Mouse (Mus musculus): ENCODE measurements around the gene 1500011B03Rik. TPM values are rescaled to one million over a fixed set of nuclear protein-coding genes. Genes with fewer than 3 reads are reported as not detected.

Gene 1500011B03Rik
- polyA plus RNA-seq, 1 experiment from 2014 or later = 94.3 TPM

DNA sequence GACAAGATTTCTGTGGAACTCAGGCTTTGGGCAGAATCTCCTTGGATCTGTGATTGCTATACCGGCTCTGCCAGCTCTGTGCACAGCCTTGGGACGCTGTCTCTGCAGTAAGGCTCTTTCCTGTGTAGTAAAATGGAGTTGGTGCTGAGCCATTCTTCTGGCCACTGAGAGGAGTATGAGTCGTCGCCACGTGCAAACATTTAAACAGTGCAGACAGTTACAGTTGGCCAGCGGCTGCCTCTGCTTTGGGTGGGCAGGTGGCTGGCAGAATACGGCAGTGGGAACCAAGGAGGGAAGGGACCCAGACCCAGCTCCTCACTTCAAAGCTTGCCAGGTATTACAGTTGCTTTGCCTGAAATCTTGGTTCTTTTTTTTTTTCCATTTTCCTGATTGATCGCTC is 26.0 kb downstream of the 1500011B03Rik start:
- H3K4me2 ChIP-seq (ENCODE audit: low read length) = peak overlapping the region; percentile 61; the same call in 1 of the 2 replicates
- H3K4me3 ChIP-seq (ENCODE audit: low read depth, low read length) = no peak overlapping the region
- peaks cover 17% of the 10 kb centered on the region; the same call in 1 of the 2 replicates for H3K4me1 ChIP-seq (replicated peaks; ENCODE audit: control insufficient read depth, insufficient read depth, low read length)
- H3K27ac ChIP-seq (ENCODE audit: low read depth) = no peak overlapping the region
- 80% methylated on average over 8 of the region's 8 CpGs for WGBS
- no peak for ATAC-seq (replicated peaks; ENCODE audit: low FRiP score, low TSS enrichment, low read depth)
- H3K27me3 ChIP-seq (replicated peaks; ENCODE audit: control insufficient read depth, insufficient read depth, low read length) = no peaks in the 10 kb centered on the region
- H3K9ac ChIP-seq (ENCODE audit: low read length) = no peak overlapping the region
- H3K9me3 ChIP-seq (ENCODE audit: control insufficient read depth, low read length) = no peaks in the 10 kb centered on the region
- no peak for DNase-seq (ENCODE audit: low spot score)
- H3K36me3 ChIP-seq (ENCODE audit: control insufficient read depth, insufficient read depth, low read length) = peaks cover 50% of the 10 kb centered on the region

DNA sequence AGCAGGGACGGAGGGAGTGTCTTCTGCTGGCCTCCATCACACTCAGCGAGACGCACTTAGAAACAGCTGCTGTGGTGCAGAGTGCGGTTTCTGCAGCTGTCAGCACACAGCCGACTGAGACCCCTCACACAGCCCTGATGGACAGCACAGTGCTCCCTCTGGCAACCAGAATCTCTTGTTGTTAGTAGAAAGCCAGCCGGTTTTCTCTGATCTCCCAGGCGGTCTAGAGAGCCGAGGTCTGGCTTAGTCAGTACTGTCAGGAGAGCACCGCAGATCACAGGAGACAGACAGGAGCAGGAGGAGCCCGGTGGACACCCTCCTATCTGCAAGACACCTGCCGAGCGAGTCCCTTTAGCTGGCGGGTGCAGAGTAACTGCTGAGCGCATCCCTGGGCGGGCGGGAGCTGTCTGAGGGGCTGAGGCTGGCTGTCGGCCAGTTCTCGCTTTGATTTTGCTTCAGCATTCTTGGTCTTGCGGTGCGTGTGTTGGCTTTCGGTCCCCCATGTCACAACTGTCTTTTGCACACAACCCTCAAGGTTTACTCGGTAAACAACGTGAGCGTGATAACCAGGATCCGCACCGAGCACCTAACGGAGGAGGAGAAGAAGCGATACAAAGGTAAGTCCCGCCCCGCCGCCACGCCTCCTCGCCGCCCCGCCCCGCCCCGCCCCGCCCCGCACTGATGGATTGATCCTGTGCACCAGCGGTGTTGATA is 26.8 kb downstream of the 1500011B03Rik start:
- H3K9ac ChIP-seq (ENCODE audit: low read length) = no peak overlapping the region
- no peaks in the 10 kb centered on the region for H3K9me3 ChIP-seq (ENCODE audit: control insufficient read depth, low read length)
- 0 out of 2 replicates have a peak, but pooled peaks have one; percentile 48 for ATAC-seq (replicated peaks; ENCODE audit: low FRiP score, low TSS enrichment, low read depth)
- no peak overlapping the region for H3K27ac ChIP-seq (ENCODE audit: low read depth)
- peak overlapping the region; percentile 21 for H3K4me3 ChIP-seq (ENCODE audit: low read depth, low read length)
- H3K4me2 ChIP-seq (ENCODE audit: low read length) = peak overlapping the region; percentile 61
- peaks cover 50% of the 10 kb centered on the region for H3K36me3 ChIP-seq (ENCODE audit: control insufficient read depth, insufficient read depth, low read length)
- H3K4me1 ChIP-seq (replicated peaks; ENCODE audit: control insufficient read depth, insufficient read depth, low read length) = peaks cover 17% of the 10 kb centered on the region; the same call in 1 of the 2 replicates
- DNase-seq (ENCODE audit: low spot score) = peak; percentile 72
- 5% methylated on average over 40 of the region's 40 CpGs for WGBS
- no peaks in the 10 kb centered on the region for H3K27me3 ChIP-seq (replicated peaks; ENCODE audit: control insufficient read depth, insufficient read depth, low read length)

DNA sequence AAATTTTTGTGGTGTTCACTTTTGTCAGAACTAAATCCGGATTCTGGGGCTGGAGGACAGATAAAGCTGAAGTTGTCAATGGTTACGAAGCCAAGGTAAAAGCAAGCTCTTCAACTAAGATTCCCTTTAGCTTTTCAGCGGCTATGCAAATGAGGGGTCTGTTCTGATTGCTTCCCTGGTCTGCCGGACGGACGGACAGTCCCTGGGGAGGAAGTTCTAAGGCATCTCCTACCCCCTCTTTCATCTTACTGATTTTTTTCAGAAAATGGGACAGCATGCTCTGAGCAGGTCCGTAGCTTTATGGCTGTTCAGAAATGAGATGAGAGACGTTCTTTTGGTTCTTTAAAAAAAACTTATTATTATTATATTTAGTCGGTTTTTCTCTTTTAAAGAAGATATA is 27.6 kb downstream of the 1500011B03Rik start:
- DNase-seq (ENCODE audit: low spot score) (no peak), ATAC-seq (replicated peaks; ENCODE audit: low FRiP score, low TSS enrichment, low read depth) (no peak)
- H3K36me3 ChIP-seq (ENCODE audit: control insufficient read depth, insufficient read depth, low read length) = peaks cover 52% of the 10 kb centered on the region
- no peaks in the 10 kb centered on the region for H3K9me3 ChIP-seq (ENCODE audit: control insufficient read depth, low read length)
- H3K9ac ChIP-seq (ENCODE audit: low read length) = no peak overlapping the region
- H3K4me1 ChIP-seq (replicated peaks; ENCODE audit: control insufficient read depth, insufficient read depth, low read length) = peaks cover 15% of the 10 kb centered on the region; the same call in 1 of the 2 replicates
- H3K27me3 ChIP-seq (replicated peaks; ENCODE audit: control insufficient read depth, insufficient read depth, low read length) = no peaks in the 10 kb centered on the region
- no peak overlapping the region for H3K27ac ChIP-seq (ENCODE audit: low read depth)
- WGBS = 74% methylated on average over 9 of the region's 9 CpGs
- no peak overlapping the region for H3K4me2 ChIP-seq (ENCODE audit: low read length)
- no peak overlapping the region for H3K4me3 ChIP-seq (ENCODE audit: low read depth, low read length)

DNA sequence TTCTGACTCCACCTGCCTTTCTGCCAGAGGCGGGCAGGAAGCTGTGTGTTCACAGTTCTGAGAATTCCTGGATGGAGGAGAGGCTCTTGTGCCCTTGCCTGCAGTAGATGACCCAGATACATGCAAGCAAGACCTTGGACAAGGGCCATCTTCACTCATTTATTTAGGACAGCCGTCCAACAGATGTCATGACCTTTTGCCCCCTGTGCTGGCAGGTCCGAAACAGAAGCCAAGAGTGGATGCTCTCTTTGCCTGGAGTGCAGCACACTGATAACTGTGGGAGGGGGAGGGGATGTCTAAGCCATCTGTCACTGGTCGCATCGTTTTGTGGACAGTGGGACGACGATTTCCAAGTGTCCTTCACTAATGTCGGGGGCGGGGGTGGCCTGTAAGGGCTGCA is 28.0 kb downstream of the 1500011B03Rik start:
- H3K4me2 ChIP-seq (ENCODE audit: low read length) = no peak overlapping the region
- peaks cover 48% of the 10 kb centered on the region for H3K36me3 ChIP-seq (ENCODE audit: control insufficient read depth, insufficient read depth, low read length)
- no peak overlapping the region for H3K27ac ChIP-seq (ENCODE audit: low read depth)
- no peak overlapping the region for H3K9ac ChIP-seq (ENCODE audit: low read length)
- ATAC-seq (replicated peaks; ENCODE audit: low FRiP score, low TSS enrichment, low read depth) (no peak), DNase-seq (ENCODE audit: low spot score) (no peak)
- peaks cover 15% of the 10 kb centered on the region; the same call in 1 of the 2 replicates for H3K4me1 ChIP-seq (replicated peaks; ENCODE audit: control insufficient read depth, insufficient read depth, low read length)
- no peaks in the 10 kb centered on the region for H3K9me3 ChIP-seq (ENCODE audit: control insufficient read depth, low read length)
- H3K27me3 ChIP-seq (replicated peaks; ENCODE audit: control insufficient read depth, insufficient read depth, low read length) = no peaks in the 10 kb centered on the region
- no peak overlapping the region for H3K4me3 ChIP-seq (ENCODE audit: low read depth, low read length)
- WGBS = 51% methylated on average over 9 of the region's 9 CpGs

DNA sequence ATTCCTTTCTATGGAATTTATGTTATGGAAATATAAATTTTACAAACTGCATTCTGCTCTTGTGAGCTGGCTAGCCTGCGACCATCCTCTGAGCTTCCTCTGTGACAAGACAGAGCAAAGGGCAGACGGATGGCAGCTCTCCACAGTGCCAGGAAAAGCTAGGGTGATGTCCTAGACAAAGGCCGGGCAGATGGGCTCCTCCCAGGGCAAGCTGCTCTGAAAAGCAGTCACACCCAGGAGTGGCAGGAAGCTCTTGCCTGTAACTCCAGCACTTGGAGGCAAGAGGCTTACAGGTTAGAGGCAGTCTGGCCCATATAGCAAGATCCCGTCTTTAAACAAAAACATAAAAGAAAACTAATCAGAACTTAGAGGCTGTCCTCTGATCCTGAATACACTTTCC is 28.7 kb downstream of the 1500011B03Rik start:
- 68% methylated on average over 4 of the region's 4 CpGs for WGBS
- H3K27ac ChIP-seq (ENCODE audit: low read depth) = no peak overlapping the region
- H3K27me3 ChIP-seq (replicated peaks; ENCODE audit: control insufficient read depth, insufficient read depth, low read length) = no peaks in the 10 kb centered on the region
- peaks cover 42% of the 10 kb centered on the region for H3K36me3 ChIP-seq (ENCODE audit: control insufficient read depth, insufficient read depth, low read length)
- H3K9me3 ChIP-seq (ENCODE audit: control insufficient read depth, low read length) = no peaks in the 10 kb centered on the region
- no peak for ATAC-seq (replicated peaks; ENCODE audit: low FRiP score, low TSS enrichment, low read depth)
- peaks cover 15% of the 10 kb centered on the region; the same call in 1 of the 2 replicates for H3K4me1 ChIP-seq (replicated peaks; ENCODE audit: control insufficient read depth, insufficient read depth, low read length)
- H3K9ac ChIP-seq (ENCODE audit: low read length) = no peak overlapping the region
- H3K4me3 ChIP-seq (ENCODE audit: low read depth, low read length) = no peak overlapping the region
- H3K4me2 ChIP-seq (ENCODE audit: low read length) = no peak overlapping the region
- no peak for DNase-seq (ENCODE audit: low spot score)

GRCm38 (mm10) chr5:114793317-114793716 is 30.0 kb downstream of the 1500011B03Rik start:
- H3K9me3 ChIP-seq (ENCODE audit: control insufficient read depth, low read length) = no peaks in the 10 kb centered on the region
- peaks cover 15% of the 10 kb centered on the region; the same call in 1 of the 2 replicates for H3K4me1 ChIP-seq (replicated peaks; ENCODE audit: control insufficient read depth, insufficient read depth, low read length)
- no peak overlapping the region for H3K27ac ChIP-seq (ENCODE audit: low read depth)
- no peak overlapping the region for H3K4me2 ChIP-seq (ENCODE audit: low read length)
- H3K27me3 ChIP-seq (replicated peaks; ENCODE audit: control insufficient read depth, insufficient read depth, low read length) = no peaks in the 10 kb centered on the region
- WGBS = 74% methylated on average over 7 of the region's 7 CpGs
- H3K4me3 ChIP-seq (ENCODE audit: low read depth, low read length) = no peak overlapping the region
- DNase-seq (ENCODE audit: low spot score) = no peak
- H3K9ac ChIP-seq (ENCODE audit: low read length) = no peak overlapping the region
- ATAC-seq (replicated peaks; ENCODE audit: low FRiP score, low TSS enrichment, low read depth) = no peak
- peaks cover 32% of the 10 kb centered on the region for H3K36me3 ChIP-seq (ENCODE audit: control insufficient read depth, insufficient read depth, low read length)

DNA sequence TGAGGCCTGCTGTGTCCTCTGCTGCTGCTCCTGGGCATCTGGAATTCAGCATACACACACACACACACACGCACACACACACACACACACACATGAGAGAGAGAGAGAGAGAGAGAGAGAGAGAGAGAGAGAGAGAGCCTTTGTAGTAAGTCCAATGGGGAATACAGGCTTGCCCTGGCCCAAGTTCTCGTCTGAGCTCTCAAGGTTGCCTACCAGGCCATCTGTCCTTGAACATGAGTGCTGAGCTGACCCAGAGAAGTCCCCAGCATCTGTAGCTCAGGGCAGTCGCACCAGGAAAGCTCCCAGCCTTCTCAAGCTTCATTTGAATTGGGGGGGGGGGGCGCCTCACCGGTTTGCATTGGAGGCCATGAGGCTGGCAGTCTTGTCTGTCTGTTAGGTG is 38.1 kb downstream of the 1500011B03Rik start:
- no peak overlapping the region for H3K9ac ChIP-seq (ENCODE audit: low read length)
- WGBS = 66% methylated on average over 5 of the region's 5 CpGs
- H3K4me3 ChIP-seq (ENCODE audit: low read depth, low read length) = no peak overlapping the region
- H3K4me1 ChIP-seq (replicated peaks; ENCODE audit: control insufficient read depth, insufficient read depth, low read length) = no peaks in the 10 kb centered on the region
- ATAC-seq (replicated peaks; ENCODE audit: low FRiP score, low TSS enrichment, low read depth) = no peak
- no peak overlapping the region for H3K4me2 ChIP-seq (ENCODE audit: low read length)
- H3K36me3 ChIP-seq (ENCODE audit: control insufficient read depth, insufficient read depth, low read length) = peaks cover 23% of the 10 kb centered on the region
- no peaks in the 10 kb centered on the region for H3K9me3 ChIP-seq (ENCODE audit: control insufficient read depth, low read length)
- no peak overlapping the region; the same call in 1 of the 2 replicates for H3K27ac ChIP-seq (ENCODE audit: low read depth)
- H3K27me3 ChIP-seq (replicated peaks; ENCODE audit: control insufficient read depth, insufficient read depth, low read length) = no peaks in the 10 kb centered on the region
- no peak for DNase-seq (ENCODE audit: low spot score)

DNA sequence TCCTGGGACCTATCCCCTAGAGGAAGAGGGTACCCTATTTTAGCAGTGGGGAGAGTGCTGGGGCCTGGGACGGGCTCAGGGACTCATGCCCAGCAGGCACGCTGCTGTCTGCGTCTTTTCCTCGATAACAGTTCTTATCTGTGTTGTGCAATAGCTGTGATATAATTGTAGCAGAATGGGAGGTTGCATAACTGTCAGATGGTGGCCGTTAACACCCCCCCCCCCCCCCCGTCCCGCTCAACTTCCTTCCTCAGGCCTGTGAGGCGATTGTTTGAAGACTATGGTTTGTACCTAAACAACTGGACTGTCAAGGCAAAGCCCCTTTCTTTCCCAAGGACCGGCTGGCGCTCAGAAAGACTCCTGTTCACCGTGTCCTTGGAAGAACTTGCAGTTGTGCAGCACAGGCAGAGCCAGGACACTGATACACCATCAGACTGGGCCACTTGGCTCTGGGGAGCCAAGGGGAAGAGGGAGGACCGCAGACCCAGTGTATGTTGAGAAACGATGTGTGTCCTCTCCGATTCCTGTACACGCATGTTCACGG is 38.6 kb downstream of the 1500011B03Rik start:
- WGBS = 73% methylated on average over 16 of the region's 16 CpGs
- no peak overlapping the region; the same call in 1 of the 2 replicates for H3K27ac ChIP-seq (ENCODE audit: low read depth)
- H3K36me3 ChIP-seq (ENCODE audit: control insufficient read depth, insufficient read depth, low read length) = peaks cover 23% of the 10 kb centered on the region

More for the DNA sequence above, 38.6 kb downstream of the 1500011B03Rik start:
- Histone ChIP-seq H3K27me3 (replicated peaks; ENCODE audit: control insufficient read depth, insufficient read depth, low read length) (no peaks in the 10 kb centered on the region), H3K9ac (ENCODE audit: low read length) (no peak overlapping the region), H3K9me3 (ENCODE audit: control insufficient read depth, low read length) (no peaks in the 10 kb centered on the region), H3K4me2 (ENCODE audit: low read length) (no peak overlapping the region), H3K4me1 (replicated peaks; ENCODE audit: control insufficient read depth, insufficient read depth, low read length) (no peaks in the 10 kb centered on the region), H3K4me3 (ENCODE audit: low read depth, low read length) (no peak overlapping the region)
- DNase-seq (ENCODE audit: low spot score) = no peak
- no peak for ATAC-seq (replicated peaks; ENCODE audit: low FRiP score, low TSS enrichment, low read depth)
